Mouse (Mus musculus): ENCODE data around the gene Deup1.

GRCm38 (mm10) chr9:15607601-15608000 lies 20.1 kb downstream of the Deup1 start:
- no peak for TF ChIP-seq CTCF (IDR thresholded peaks at IDR 0.05; ENCODE audit: extremely low read depth, insufficient read depth, low read length)
- no peak for TF ChIP-seq POLR2A (IDR thresholded peaks at IDR 0.05; ENCODE audit: extremely low read depth, insufficient read depth, low read length)

All from cortical plate, adult 2 months (tissue).